Mouse (Mus musculus): Measurements from ENCODE around the gene Dnmt3a. TPM values are rescaled to one million over a fixed set of nuclear protein-coding genes. Genes with fewer than 3 reads are reported as not detected.
A peak's percentile ranks its signal among the peaks of the same experiment; 100 is the strongest.
"Not testable (repeated sequence)": the region's sequence is repeated elsewhere in the genome, so short reads cannot be mapped to it uniquely, and the experiment has no call there.

Gene Dnmt3a
- polyA plus RNA-seq, 1 experiment from 2014 or later, result 98.5 TPM

GRCm38 (mm10) chr12:3910466-3911093, 104.8 kb downstream of the Dnmt3a start:
- Histone ChIP-seq H3K9ac (no peak overlapping the region), H3K27me3 (no peaks in the 10 kb centered on the region), H3K4me1 (no peaks in the 10 kb centered on the region), H3K36me3 (ENCODE audit: poor library complexity, severe bottlenecking) (peaks cover 71% of the 10 kb centered on the region), H3K4me2 (no peak overlapping the region), H3K4me3 (no peak overlapping the region), H3K27ac (no peak overlapping the region), H3K9me3 (replicated peaks) (no peaks in the 10 kb centered on the region)
- ATAC-seq, result 0 out of 2 replicates have a peak, but pooled peaks have one; percentile 17
- 78% methylated on average over 10 of the region's 10 CpGs for WGBS

- no peak for ATAC-seq
- Histone ChIP-seq H3K36me3 (ENCODE audit: poor library complexity, severe bottlenecking) (peaks cover 58% of the 10 kb centered on the region), H3K4me3 (no peak overlapping the region), H3K27me3 (no peaks in the 10 kb centered on the region), H3K9ac (no peak overlapping the region), H3K27ac (no peak overlapping the region), H3K4me1 (no peaks in the 10 kb centered on the region), H3K9me3 (replicated peaks) (no peaks in the 10 kb centered on the region), H3K4me2 (no peak overlapping the region)
- WGBS, result 94% methylated on average over 7 of the region's 7 CpGs
Measured at GRCm38 (mm10) chr12:3911831-3912348, 106.1 kb downstream of the Dnmt3a start.

GRCm38 (mm10) chr12:3915852-3916251, 110.0 kb downstream of the Dnmt3a start:
- ATAC-seq, result no peak
- WGBS, result 84% methylated on average over 3 of the region's 3 CpGs

GRCm38 (mm10) chr12:3917668-3918341, 112.0 kb downstream of the Dnmt3a start:
- Histone ChIP-seq H3K4me2 (no peak overlapping the region), H3K27ac (no peak overlapping the region), H3K4me3 (no peak overlapping the region), H3K9ac (peak overlapping the region; percentile 12; the same call in 1 of the 2 replicates), H3K9me3 (replicated peaks) (no peaks in the 10 kb centered on the region), H3K4me1 (peaks cover 18% of the 10 kb centered on the region), H3K36me3 (ENCODE audit: poor library complexity, severe bottlenecking) (peaks cover 9% of the 10 kb centered on the region; the same call in 1 of the 2 replicates), H3K27me3 (no peaks in the 10 kb centered on the region)
- 26% methylated on average over 14 of the region's 14 CpGs for WGBS
- peak; percentile 75 for ATAC-seq

More at GRCm38 (mm10) chr12:3915852-3916251, 110.0 kb downstream of the Dnmt3a start:
- H3K27me3 ChIP-seq, result no peaks in the 10 kb centered on the region
- no peak overlapping the region for H3K4me2 ChIP-seq
- peaks cover 9% of the 10 kb centered on the region for H3K4me1 ChIP-seq
- H3K36me3 ChIP-seq (ENCODE audit: poor library complexity, severe bottlenecking), result peaks cover 20% of the 10 kb centered on the region; the same call in 1 of the 2 replicates
- H3K27ac ChIP-seq, result no peak overlapping the region
- H3K9ac ChIP-seq, result no peak overlapping the region
- H3K4me3 ChIP-seq, result no peak overlapping the region
- H3K9me3 ChIP-seq (replicated peaks), result no peaks in the 10 kb centered on the region

GRCm38 (mm10) chr12:3918577-3918976, 112.8 kb downstream of the Dnmt3a start:
- Histone ChIP-seq H3K4me3 (no peak overlapping the region), H3K9me3 (replicated peaks) (no peaks in the 10 kb centered on the region), H3K9ac (no peak overlapping the region), H3K4me2 (no peak overlapping the region), H3K36me3 (ENCODE audit: poor library complexity, severe bottlenecking) (peaks cover 9% of the 10 kb centered on the region; the same call in 1 of the 2 replicates), H3K27me3 (no peaks in the 10 kb centered on the region), H3K27ac (no peak overlapping the region), H3K4me1 (peaks cover 18% of the 10 kb centered on the region)
- no peak for ATAC-seq
- 76% methylated on average over 3 of the region's 3 CpGs for WGBS

GRCm38 (mm10) chr12:3919423-3919822, 113.6 kb downstream of the Dnmt3a start:
- H3K9me3 ChIP-seq (replicated peaks), result no peaks in the 10 kb centered on the region
- H3K4me3 ChIP-seq, result no peak overlapping the region
- H3K9ac ChIP-seq, result no peak overlapping the region
- no peaks in the 10 kb centered on the region for H3K27me3 ChIP-seq
- peaks cover 18% of the 10 kb centered on the region for H3K4me1 ChIP-seq
- H3K27ac ChIP-seq, result no peak overlapping the region
- 0 out of 2 replicates have a peak, but pooled peaks cover 6% of the 10 kb centered on the region for H3K36me3 ChIP-seq (ENCODE audit: poor library complexity, severe bottlenecking)
- 93% methylated on average over 3 of the region's 3 CpGs for WGBS
- no peak for ATAC-seq
- no peak overlapping the region for H3K4me2 ChIP-seq

- Histone ChIP-seq H3K27ac (no peak overlapping the region), H3K9me3 (replicated peaks) (no peaks in the 10 kb centered on the region), H3K4me3 (no peak overlapping the region), H3K27me3 (no peaks in the 10 kb centered on the region), H3K36me3 (ENCODE audit: poor library complexity, severe bottlenecking) (no peaks in the 10 kb centered on the region), H3K4me2 (no peak overlapping the region), H3K9ac (no peak overlapping the region), H3K4me1 (peaks cover 8% of the 10 kb centered on the region; the same call in 1 of the 2 replicates)
- ATAC-seq, result peak; percentile 68; the same call in 1 of the 2 replicates
- 0% methylated on average over 1 of the region's 1 CpGs for WGBS
Measured at GRCm38 (mm10) chr12:3926127-3926526, 120.3 kb downstream of the Dnmt3a start.

GRCm38 (mm10) chr12:3928841-3929240, 123.0 kb downstream of the Dnmt3a start:
- no peak overlapping the region for H3K4me2 ChIP-seq
- no peak overlapping the region for H3K27ac ChIP-seq
- H3K36me3 ChIP-seq (ENCODE audit: poor library complexity, severe bottlenecking), result no peaks in the 10 kb centered on the region
- H3K27me3 ChIP-seq, result no peaks in the 10 kb centered on the region
- H3K4me3 ChIP-seq, result no peak overlapping the region
- no peak for ATAC-seq
- H3K4me1 ChIP-seq, result no peaks in the 10 kb centered on the region
- H3K9me3 ChIP-seq (replicated peaks), result no peaks in the 10 kb centered on the region
- no peak overlapping the region for H3K9ac ChIP-seq
- WGBS, result 77% methylated on average over 3 of the region's 3 CpGs

GRCm38 (mm10) chr12:3930090-3930865, 124.5 kb downstream of the Dnmt3a start:
- not testable (repeated sequence) for H3K27me3 ChIP-seq; H3K4me2 ChIP-seq; H3K4me3 ChIP-seq; H3K27ac ChIP-seq; H3K9me3 ChIP-seq (replicated peaks); H3K9ac ChIP-seq; H3K4me1 ChIP-seq; H3K36me3 ChIP-seq (ENCODE audit: poor library complexity, severe bottlenecking)
- 96% methylated on average over 33 of the region's 47 CpGs for WGBS
- ATAC-seq, result peak; percentile 63; the same call in 1 of the 2 replicates

GRCm38 (mm10) chr12:3942026-3942425, 136.2 kb downstream of the Dnmt3a start:
- WGBS, result 7% methylated on average over 11 of the region's 11 CpGs
- no peak for ATAC-seq
- Histone ChIP-seq H3K9ac (0 out of 2 replicates have a peak overlapping the region, but pooled peaks have one; percentile 12), H3K4me3 (no peak overlapping the region), H3K36me3 (ENCODE audit: poor library complexity, severe bottlenecking) (no peaks in the 10 kb centered on the region), H3K4me1 (peaks cover 10% of the 10 kb centered on the region; the same call in 1 of the 2 replicates), H3K9me3 (replicated peaks) (no peaks in the 10 kb centered on the region), H3K27me3 (no peaks in the 10 kb centered on the region), H3K4me2 (peak overlapping the region; percentile 13; the same call in 1 of the 2 replicates), H3K27ac (no peak overlapping the region)

- no peak overlapping the region for H3K27ac ChIP-seq
- no peak overlapping the region for H3K4me2 ChIP-seq
- no peak for ATAC-seq
- H3K36me3 ChIP-seq (ENCODE audit: poor library complexity, severe bottlenecking), result no peaks in the 10 kb centered on the region
- WGBS, result 34% methylated on average over 4 of the region's 4 CpGs
- no peak overlapping the region for H3K9ac ChIP-seq
- H3K4me1 ChIP-seq, result peaks cover 15% of the 10 kb centered on the region; the same call in 1 of the 2 replicates
- no peaks in the 10 kb centered on the region for H3K9me3 ChIP-seq (replicated peaks)
- H3K27me3 ChIP-seq, result no peaks in the 10 kb centered on the region
- no peak overlapping the region for H3K4me3 ChIP-seq
Measured at GRCm38 (mm10) chr12:3944454-3945073, 138.8 kb downstream of the Dnmt3a start.
